Mouse (Mus musculus): Measurements from ENCODE around the gene B3gnt7.

DNA sequence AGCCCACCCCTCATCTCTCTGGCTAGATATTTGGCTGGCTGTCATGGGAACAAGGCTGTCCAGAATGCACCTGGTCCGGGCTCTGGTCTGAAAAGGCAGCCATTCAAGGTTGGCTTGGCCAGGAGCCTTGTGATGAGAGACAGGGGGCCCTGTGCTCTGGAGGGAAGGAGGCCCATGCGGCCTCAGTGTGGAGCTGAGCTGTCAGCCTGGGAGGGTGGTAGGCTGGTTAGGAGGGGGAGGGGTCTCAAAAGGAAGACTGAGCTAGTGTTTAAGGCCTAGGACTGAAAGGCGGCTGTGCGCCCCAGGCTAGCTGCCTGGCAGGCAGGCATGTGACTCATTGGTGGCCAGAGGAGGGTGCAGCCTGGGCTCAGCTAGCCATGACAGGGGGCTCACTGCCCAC, 8.2 kb upstream of the B3gnt7 start:
- TF ChIP-seq POLR2A (IDR thresholded peaks at IDR 0.05; ENCODE audit: extremely low read depth, insufficient read depth, low read length) (no peak), CTCF (IDR thresholded peaks at IDR 0.05; ENCODE audit: low read depth, low read length) (no peak)

All from liver, adult 2 months (tissue).